Mouse (Mus musculus): ENCODE measurements at regions not wholly inside any gene's neighbourhood (a gene's known extent, or its start where the extent isn't known, plus 50 kb on each side); places are given as distances from the start of the nearest gene placed in this dataset.

GRCm38 (mm10) chr2:45246061-45246945 lies 129.1 kb upstream of the Zeb2 start:
- 51% methylated on average over 10 of the region's 10 CpGs for WGBS
- Histone ChIP-seq H3K4me1 (ENCODE audit: control insufficient read depth, insufficient read depth, low read length) (peaks cover 7% of the 10 kb centered on the region), H3K4me3 (replicated peaks; ENCODE audit: extremely low read depth, low read depth, low read length) (no peak overlapping the region)
- TF ChIP-seq CTCF (IDR thresholded peaks at IDR 0.05; ENCODE audit: insufficient read depth, low read length) (no peak), POLR2A (IDR thresholded peaks at IDR 0.05; ENCODE audit: borderline replicate concordance, extremely low read depth, low read depth, low read length) (no peak)
- DNase-seq = no peak

GRCm38 (mm10) chr2:45245506-45245905 lies 128.3 kb upstream of the Zeb2 start:
- no peak overlapping the region for H3K4me3 ChIP-seq (replicated peaks; ENCODE audit: extremely low read depth, low read depth, low read length)
- no peak for DNase-seq
- peaks cover 7% of the 10 kb centered on the region for H3K4me1 ChIP-seq (ENCODE audit: control insufficient read depth, insufficient read depth, low read length)
- 50% methylated on average over 1 of the region's 1 CpGs for WGBS
- TF ChIP-seq CTCF (IDR thresholded peaks at IDR 0.05; ENCODE audit: insufficient read depth, low read length) = no peak
- TF ChIP-seq POLR2A (IDR thresholded peaks at IDR 0.05; ENCODE audit: borderline replicate concordance, extremely low read depth, low read depth, low read length) = no peak

GRCm38 (mm10) chr2:45244491-45244890 lies 127.3 kb upstream of the Zeb2 start:
- Histone ChIP-seq H3K4me3 (replicated peaks; ENCODE audit: extremely low read depth, low read depth, low read length) (peak overlapping the region; percentile 41), H3K4me1 (ENCODE audit: control insufficient read depth, insufficient read depth, low read length) (peaks cover 7% of the 10 kb centered on the region)
- TF ChIP-seq POLR2A (IDR thresholded peaks at IDR 0.05; ENCODE audit: borderline replicate concordance, extremely low read depth, low read depth, low read length) (peak; percentile 19; the same call in 1 of the 2 replicates), CTCF (IDR thresholded peaks at IDR 0.05; ENCODE audit: insufficient read depth, low read length) (no peak)
- 37% methylated on average over 14 of the region's 14 CpGs for WGBS
- peak; percentile 43 for DNase-seq

GRCm38 (mm10) chr2:45239501-45240292 lies 122.5 kb upstream of the Zeb2 start:
- no peak for TF ChIP-seq POLR2A (IDR thresholded peaks at IDR 0.05; ENCODE audit: borderline replicate concordance, extremely low read depth, low read depth, low read length)
- TF ChIP-seq CTCF (IDR thresholded peaks at IDR 0.05; ENCODE audit: insufficient read depth, low read length) = no peak
- H3K4me1 ChIP-seq (ENCODE audit: control insufficient read depth, insufficient read depth, low read length) = peaks cover 4% of the 10 kb centered on the region
- WGBS = 39% methylated on average over 16 of the region's 16 CpGs
- no peak for DNase-seq
- no peak overlapping the region for H3K4me3 ChIP-seq (replicated peaks; ENCODE audit: extremely low read depth, low read depth, low read length)

- TF ChIP-seq POLR2A (IDR thresholded peaks at IDR 0.05; ENCODE audit: borderline replicate concordance, extremely low read depth, low read depth, low read length) (no peak), CTCF (IDR thresholded peaks at IDR 0.05; ENCODE audit: insufficient read depth, low read length) (no peak)
- peaks cover 4% of the 10 kb centered on the region for H3K4me1 ChIP-seq (ENCODE audit: control insufficient read depth, insufficient read depth, low read length)
- no peak for DNase-seq
- H3K4me3 ChIP-seq (replicated peaks; ENCODE audit: extremely low read depth, low read depth, low read length) = no peak overlapping the region
- WGBS = 63% methylated on average over 6 of the region's 6 CpGs
Measured at GRCm38 (mm10) chr2:45239001-45239400, 121.8 kb upstream of the Zeb2 start.

GRCm38 (mm10) chr2:45236168-45236700 lies 119.0 kb upstream of the Zeb2 start:
- no peak for TF ChIP-seq CTCF (IDR thresholded peaks at IDR 0.05; ENCODE audit: insufficient read depth, low read length)
- no peak for TF ChIP-seq POLR2A (IDR thresholded peaks at IDR 0.05; ENCODE audit: borderline replicate concordance, extremely low read depth, low read depth, low read length)
- Histone ChIP-seq H3K4me3 (replicated peaks; ENCODE audit: extremely low read depth, low read depth, low read length) (no peak overlapping the region), H3K4me1 (ENCODE audit: control insufficient read depth, insufficient read depth, low read length) (peaks cover 4% of the 10 kb centered on the region)
- WGBS = 85% methylated on average over 13 of the region's 13 CpGs
- no peak for DNase-seq

GRCm38 (mm10) chr2:45234148-45234547 lies 117.0 kb upstream of the Zeb2 start:
- 92% methylated on average over 1 of the region's 1 CpGs for WGBS
- H3K4me3 ChIP-seq (replicated peaks; ENCODE audit: extremely low read depth, low read depth, low read length) = no peak overlapping the region
- H3K4me1 ChIP-seq (ENCODE audit: control insufficient read depth, insufficient read depth, low read length) = peaks cover 4% of the 10 kb centered on the region
- DNase-seq = no peak
- TF ChIP-seq CTCF (IDR thresholded peaks at IDR 0.05; ENCODE audit: insufficient read depth, low read length) = no peak
- TF ChIP-seq POLR2A (IDR thresholded peaks at IDR 0.05; ENCODE audit: borderline replicate concordance, extremely low read depth, low read depth, low read length) = no peak

GRCm38 (mm10) chr2:45230351-45231209 lies 113.4 kb upstream of the Zeb2 start:
- H3K4me1 ChIP-seq (ENCODE audit: control insufficient read depth, insufficient read depth, low read length) = no peaks in the 10 kb centered on the region
- H3K4me3 ChIP-seq (replicated peaks; ENCODE audit: extremely low read depth, low read depth, low read length) = no peak overlapping the region
- WGBS = 81% methylated on average over 11 of the region's 11 CpGs
- DNase-seq = no peak
- TF ChIP-seq CTCF (IDR thresholded peaks at IDR 0.05; ENCODE audit: insufficient read depth, low read length) = no peak
- no peak for TF ChIP-seq POLR2A (IDR thresholded peaks at IDR 0.05; ENCODE audit: borderline replicate concordance, extremely low read depth, low read depth, low read length)

GRCm38 (mm10) chr2:45229501-45229900 lies 112.3 kb upstream of the Zeb2 start:
- no peak overlapping the region for H3K4me3 ChIP-seq (replicated peaks; ENCODE audit: extremely low read depth, low read depth, low read length)
- DNase-seq = no peak
- WGBS = 81% methylated on average over 6 of the region's 6 CpGs
- no peaks in the 10 kb centered on the region for H3K4me1 ChIP-seq (ENCODE audit: control insufficient read depth, insufficient read depth, low read length)
- no peak for TF ChIP-seq CTCF (IDR thresholded peaks at IDR 0.05; ENCODE audit: insufficient read depth, low read length)
- TF ChIP-seq POLR2A (IDR thresholded peaks at IDR 0.05; ENCODE audit: borderline replicate concordance, extremely low read depth, low read depth, low read length) = no peak

All from lung, adult 2 months (tissue).